Mouse (Mus musculus) C2C12 (cell line): ENCODE data around the gene Ddah1. TPM values are rescaled to one million over a fixed set of nuclear protein-coding genes. Genes with fewer than 3 reads are reported as not detected.

Experiments
- H3K27me3 ChIP-seq: one replicate; pipeline ENCODE4 v1.6.1; 2011; ENCODE audit not compliant: control insufficient read depth, insufficient read depth, insufficient read length
- H3K36me3 ChIP-seq: one replicate; pipeline ENCODE4 v1.6.1; 2011; ENCODE audit not compliant: control insufficient read depth, insufficient read depth
- H3K4me3 ChIP-seq: one replicate; pipeline ENCODE4 v1.5.1; 2011; ENCODE audit warnings: mild to moderate bottlenecking, control low read depth; ENCODE audit not compliant: poor library complexity, insufficient read depth, severe bottlenecking
- H3K79me2 ChIP-seq: one replicate; pipeline ENCODE4 v1.6.1; 2011; ENCODE audit not compliant: control insufficient read depth, insufficient read depth
- H3K79me3 ChIP-seq: one replicate; pipeline ENCODE4 v1.6.1; 2011; ENCODE audit warnings: low read depth, control low read depth
- H3ac ChIP-seq: one replicate; pipeline ENCODE3; 2011; ENCODE audit warnings: low read depth; ENCODE audit not compliant: control insufficient read depth, insufficient read length
- CEBPB ChIP-seq: IDR thresholded peaks from one replicate; pipeline ENCODE4 v1.6.1; 2011; ENCODE audit warnings: low read depth, mild to moderate bottlenecking, control low read depth, moderate library complexity
- CTCF ChIP-seq: IDR thresholded peaks from one replicate; pipeline ENCODE4 v1.5.1; 2011; ENCODE audit not compliant: control insufficient read depth, insufficient read depth, insufficient read length
- FOSL1 ChIP-seq: IDR thresholded peaks from one replicate; pipeline ENCODE4 v1.8.0; 2011; ENCODE audit warnings: mild to moderate bottlenecking, low read length; ENCODE audit not compliant: poor library complexity, insufficient read depth, severe bottlenecking
- MAX ChIP-seq: IDR thresholded peaks from one replicate; pipeline ENCODE4 v1.6.1; 2011; ENCODE audit warnings: mild to moderate bottlenecking, control low read depth
- MYOD1 ChIP-seq: IDR thresholded peaks from one replicate; pipeline ENCODE4 v1.6.1; 2011; ENCODE audit warnings: low read depth; ENCODE audit not compliant: control insufficient read depth, insufficient read length
- MYOG ChIP-seq: IDR thresholded peaks from one replicate; pipeline ENCODE4 v1.6.1; 2011; ENCODE audit not compliant: control insufficient read depth, insufficient read length; ENCODE audit errors: extremely low read depth
- USF1 ChIP-seq: IDR thresholded peaks from one replicate; pipeline ENCODE4 v1.6.1; 2011; ENCODE audit warnings: low read depth, mild to moderate bottlenecking, control low read depth, moderate library complexity
- polyA plus RNA-seq: library from polyadenylated mRNA; unstranded; fragments of >200 nt; fragmentation: generic; extraction: Trizol; gene quantifications from one replicate; pipeline ENCODE4 v1.2.1, GENCODE M21; 2012; ENCODE audit warnings: missing spikeins

The Ddah1 gene
- polyA plus RNA-seq, 1 experiment: 15.8 TPM

DNA sequence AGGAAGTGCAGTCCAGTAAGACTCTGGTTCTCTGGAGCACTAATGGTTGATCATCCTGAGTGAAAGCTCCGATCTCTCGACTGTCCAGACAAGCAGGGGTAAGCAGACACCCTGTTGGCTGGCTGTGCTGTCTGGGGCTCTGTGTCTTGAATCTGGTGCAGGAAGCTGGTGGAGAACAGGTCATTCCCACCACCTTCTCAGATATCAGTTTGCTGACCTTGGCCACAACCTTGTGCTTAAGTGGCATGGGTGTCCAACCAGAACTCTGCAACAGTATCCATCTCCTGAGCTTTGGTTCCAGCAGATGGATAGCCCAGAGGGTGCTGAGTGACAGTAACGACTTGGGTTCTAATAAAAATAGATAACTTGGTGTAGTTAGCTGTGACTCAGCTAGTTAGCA, 31.8 kb downstream of the Ddah1 start:
- H3K36me3 ChIP-seq: no peaks in the 10 kb centered on the region
- no peaks in the 10 kb centered on the region for H3K27me3 ChIP-seq
- no peak for TF ChIP-seq CTCF
- TF ChIP-seq CEBPB: no peak
- TF ChIP-seq FOSL1: no peak
- TF ChIP-seq USF1: no peak
- no peak for TF ChIP-seq MAX
- H3K79me2 ChIP-seq: no peaks in the 10 kb centered on the region
- no peaks in the 10 kb centered on the region for H3K79me3 ChIP-seq
- H3ac ChIP-seq: no peak overlapping the region
- no peak overlapping the region for H3K4me3 ChIP-seq

DNA sequence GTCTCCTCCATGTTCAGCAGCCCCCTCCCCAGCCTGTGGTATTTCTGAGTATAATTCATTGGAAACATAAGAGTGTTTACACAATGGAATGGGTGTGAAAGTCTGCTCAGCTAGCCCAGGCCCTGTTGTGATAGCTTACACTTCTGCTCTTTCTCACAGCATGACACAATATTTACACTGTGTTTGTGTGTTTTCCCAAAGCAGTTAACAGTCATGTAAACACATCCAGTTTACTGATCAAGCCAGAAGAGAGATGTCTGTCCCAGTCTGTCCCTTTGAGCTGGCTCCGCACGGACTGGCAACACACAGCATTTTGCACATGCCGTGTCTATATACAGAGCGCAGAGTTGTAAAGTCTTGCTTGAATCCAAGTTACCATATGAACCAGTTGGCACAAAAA, 32.2 kb downstream of the Ddah1 start:
- no peak overlapping the region for H3ac ChIP-seq
- TF ChIP-seq FOSL1: no peak
- TF ChIP-seq MAX: no peak
- H3K4me3 ChIP-seq: no peak overlapping the region
- no peaks in the 10 kb centered on the region for H3K79me2 ChIP-seq
- no peaks in the 10 kb centered on the region for H3K27me3 ChIP-seq
- no peaks in the 10 kb centered on the region for H3K36me3 ChIP-seq
- no peaks in the 10 kb centered on the region for H3K79me3 ChIP-seq

DNA sequence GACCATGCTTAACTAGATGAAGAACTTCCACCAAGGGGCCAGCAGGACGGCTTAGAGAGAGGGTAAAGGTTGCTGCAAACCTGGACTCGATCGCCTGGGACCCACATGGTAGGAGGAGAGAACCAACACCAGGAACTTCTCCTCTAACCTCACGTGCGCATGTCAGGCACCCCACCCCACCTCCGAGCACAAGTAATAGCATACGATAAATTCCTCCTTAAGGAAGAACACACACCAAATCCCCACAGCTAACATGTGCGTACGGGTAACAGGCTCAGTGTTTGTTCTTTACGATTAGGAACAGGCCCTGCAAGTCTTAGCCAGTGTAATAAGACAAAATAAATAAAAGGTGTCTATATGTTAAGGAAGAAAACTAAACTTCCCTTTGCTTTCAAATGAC, 35.9 kb downstream of the Ddah1 start:
- Histone ChIP-seq H3K79me2 (no peaks in the 10 kb centered on the region), H3K36me3 (no peaks in the 10 kb centered on the region), H3ac (no peak overlapping the region), H3K79me3 (no peaks in the 10 kb centered on the region), H3K27me3 (no peaks in the 10 kb centered on the region), H3K4me3 (no peak overlapping the region)
- TF ChIP-seq MYOD1: no peak
- no peak for TF ChIP-seq MAX
- TF ChIP-seq CEBPB: no peak
- TF ChIP-seq FOSL1: no peak
- no peak for TF ChIP-seq MYOG
- no peak for TF ChIP-seq CTCF
- TF ChIP-seq USF1: no peak

DNA sequence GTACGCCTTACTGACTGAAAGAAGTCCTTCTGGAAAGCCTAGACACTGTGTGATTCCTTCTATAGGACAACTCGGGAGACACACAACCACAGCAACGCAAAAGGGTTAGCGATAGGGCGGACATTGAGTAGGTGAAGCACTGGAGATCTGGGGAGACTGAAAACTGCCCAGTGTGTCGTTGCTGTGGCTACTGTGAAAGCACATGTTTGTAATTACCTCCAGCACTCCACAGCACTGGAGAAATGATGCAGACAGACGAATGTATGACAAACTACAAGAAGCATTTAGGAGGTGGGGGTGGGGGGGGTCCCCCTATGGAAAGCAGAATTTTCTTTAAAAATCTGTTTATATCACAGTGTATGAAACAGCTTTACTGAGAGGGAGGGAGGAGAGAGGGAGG, 37.4 kb downstream of the Ddah1 start:
- Histone ChIP-seq H3K4me3 (no peak overlapping the region), H3K27me3 (no peaks in the 10 kb centered on the region), H3K79me3 (no peaks in the 10 kb centered on the region), H3K79me2 (no peaks in the 10 kb centered on the region), H3K36me3 (no peaks in the 10 kb centered on the region), H3ac (no peak overlapping the region)
- TF ChIP-seq CTCF: no peak
- TF ChIP-seq CEBPB: no peak
- TF ChIP-seq USF1: no peak
- TF ChIP-seq FOSL1: no peak
- no peak for TF ChIP-seq MAX
- TF ChIP-seq MYOD1: no peak
- no peak for TF ChIP-seq MYOG

DNA sequence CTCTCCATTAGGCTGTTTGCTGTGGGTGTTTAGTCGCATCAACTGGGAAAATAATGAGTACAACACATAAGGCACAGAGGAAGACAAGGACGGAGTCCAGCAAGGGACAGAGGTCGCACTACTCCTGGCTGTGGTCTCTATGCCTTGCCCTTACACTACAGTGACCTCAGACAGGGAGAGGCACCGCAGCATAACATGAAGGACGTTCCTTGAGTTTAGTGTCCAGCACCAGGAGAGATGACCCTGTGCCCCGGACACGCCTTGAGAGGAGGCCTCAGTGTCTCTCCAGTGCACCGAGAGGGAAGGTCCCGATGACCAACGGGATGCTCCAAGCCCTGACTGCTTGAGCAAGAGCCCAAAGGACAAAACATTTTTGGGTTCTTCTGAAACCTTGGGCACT, 39.6 kb downstream of the Ddah1 start:
- Histone ChIP-seq H3ac (no peak overlapping the region), H3K27me3 (no peaks in the 10 kb centered on the region), H3K36me3 (no peaks in the 10 kb centered on the region), H3K79me2 (no peaks in the 10 kb centered on the region), H3K79me3 (no peaks in the 10 kb centered on the region), H3K4me3 (no peak overlapping the region)
- TF ChIP-seq CTCF (no peak), MYOD1 (no peak), CEBPB (no peak), USF1 (no peak), FOSL1 (no peak), MYOG (no peak), MAX (no peak)

DNA sequence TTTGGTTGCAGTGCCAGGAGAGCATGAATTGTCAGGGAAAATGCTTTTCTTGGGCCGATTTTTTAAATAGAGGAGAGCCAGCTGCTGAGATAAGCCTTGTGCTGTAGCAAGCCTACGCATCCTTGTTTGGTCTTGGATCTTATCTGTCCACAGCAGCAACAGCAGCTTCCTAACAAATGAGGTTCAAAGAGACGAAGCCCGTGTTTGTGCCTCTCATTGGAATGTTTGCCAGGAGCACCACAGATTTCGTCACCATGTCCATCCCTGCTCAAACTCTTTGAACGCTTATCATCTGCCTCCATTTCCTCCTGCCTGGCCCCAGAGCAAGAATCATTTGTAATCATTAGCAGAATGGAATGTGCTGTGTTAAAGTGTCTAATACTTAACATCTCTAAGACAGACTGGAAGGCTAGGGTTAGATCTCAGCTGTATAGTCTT, 40.3 kb downstream of the Ddah1 start:
- no peak overlapping the region for H3K4me3 ChIP-seq
- no peaks in the 10 kb centered on the region for H3K79me3 ChIP-seq
- TF ChIP-seq MYOG (no peak), CEBPB (no peak), MAX (no peak), MYOD1 (no peak), CTCF (no peak), USF1 (no peak), FOSL1 (no peak)

More for the DNA sequence above, 40.3 kb downstream of the Ddah1 start:
- Histone ChIP-seq H3K79me2 (no peaks in the 10 kb centered on the region), H3K36me3 (no peaks in the 10 kb centered on the region), H3ac (no peak overlapping the region), H3K27me3 (no peaks in the 10 kb centered on the region)
